Mouse (Mus musculus): ENCODE data around the gene Ankrd28. TPM values are rescaled to one million over a fixed set of nuclear protein-coding genes. Genes with fewer than 3 reads are reported as not detected.

The Ankrd28 gene
- polyA plus RNA-seq, 1 experiment from 2014 or later, result 7.9 TPM

DNA sequence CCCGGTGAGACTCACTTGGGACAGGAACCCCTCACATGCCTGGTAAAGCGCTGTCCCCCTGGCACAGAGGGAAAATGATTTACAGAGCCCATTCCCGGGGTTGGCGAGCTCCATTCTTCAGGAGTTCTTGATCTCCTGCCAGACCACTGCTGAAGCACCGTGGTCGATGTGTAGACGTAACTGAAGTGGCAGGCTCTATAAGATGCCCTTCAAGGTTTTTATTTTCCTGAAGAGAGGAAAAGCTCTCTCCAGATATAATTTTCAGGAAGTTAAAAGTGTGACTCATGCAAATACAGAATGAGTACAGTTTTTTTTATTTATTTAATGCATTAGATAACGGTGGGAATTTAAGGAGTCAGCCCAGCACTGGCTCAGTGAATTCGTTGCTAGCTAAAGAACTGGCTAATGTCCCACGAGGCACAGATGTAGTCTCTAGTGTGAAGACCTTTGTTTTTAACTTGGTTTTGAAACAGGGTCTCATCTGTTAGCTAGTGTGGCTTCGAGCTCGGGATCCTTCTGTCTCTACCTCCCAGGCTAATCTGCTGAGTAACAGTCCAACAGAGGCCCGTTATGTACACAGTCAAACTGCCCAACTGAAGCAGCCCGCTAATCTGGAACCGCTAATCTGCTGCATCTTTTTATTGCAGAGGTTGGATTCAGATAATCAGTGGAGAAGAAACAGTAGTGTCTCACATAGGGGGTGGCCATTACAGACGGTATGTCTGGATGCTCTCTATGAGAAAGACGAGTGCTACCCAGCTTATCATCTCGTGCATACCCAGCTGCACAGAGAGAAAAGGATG, 166.2 kb downstream of the Ankrd28 start:
- Histone ChIP-seq H3K4me2 (no peak overlapping the region), H3K4me3 (ENCODE audit: low read depth, low read length) (no peak overlapping the region), H3K9ac (ENCODE audit: low read depth, low read length) (no peak overlapping the region), H3K4me1 (ENCODE audit: control insufficient read depth, insufficient read depth, low read length) (peaks cover 26% of the 10 kb centered on the region), H3K36me3 (ENCODE audit: control insufficient read depth, insufficient read depth, low read length) (peaks cover 7% of the 10 kb centered on the region; the same call in 1 of the 2 replicates), H3K9me3 (replicated peaks; ENCODE audit: control insufficient read depth, low read length) (no peaks in the 10 kb centered on the region), H3K27me3 (ENCODE audit: control insufficient read depth, insufficient read depth, low read length) (no peaks in the 10 kb centered on the region), H3K27ac (ENCODE audit: low read depth, low read length) (no peak overlapping the region; the same call in 1 of the 2 replicates)
- no peak for ATAC-seq (replicated peaks; ENCODE audit: insufficient number of reproducible peaks, low FRiP score, low TSS enrichment)
- WGBS (ENCODE audit: insufficient replicate concordance), result 66% methylated on average over 18 of the region's 18 CpGs

DNA sequence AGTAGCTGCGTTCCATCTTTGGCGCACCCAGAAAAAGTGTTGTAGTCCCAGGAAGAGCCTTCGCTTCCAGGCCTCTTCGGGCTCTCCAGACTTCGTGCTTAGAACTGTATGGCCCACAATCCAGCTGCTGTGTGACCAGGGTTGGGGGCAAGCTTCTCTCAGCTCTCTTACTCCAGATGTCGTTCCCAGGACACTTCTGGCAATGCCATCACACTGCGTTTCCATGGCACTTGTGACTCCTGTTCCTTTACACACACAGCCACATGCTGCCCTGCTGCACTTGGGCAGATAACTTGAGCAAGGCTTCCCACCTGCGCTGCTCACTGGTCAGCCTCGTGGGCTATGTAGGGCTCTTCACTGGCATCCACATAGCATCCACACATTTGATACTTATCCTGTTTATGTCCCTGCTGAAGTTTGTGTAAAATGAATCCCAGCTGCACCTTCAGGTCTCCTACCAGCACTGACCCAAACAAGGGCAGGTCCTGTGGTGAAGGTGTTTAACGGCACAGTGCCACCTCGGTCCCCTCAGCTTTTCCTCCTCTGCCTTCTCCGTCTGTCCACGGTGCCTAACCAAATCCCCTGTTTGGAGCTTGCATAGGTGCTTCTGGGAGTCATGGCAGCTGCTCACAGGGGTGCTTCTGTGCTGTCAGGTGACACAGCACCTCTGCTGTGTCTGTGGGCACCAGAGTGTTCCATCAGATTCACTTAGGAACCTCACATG, 166.9 kb downstream of the Ankrd28 start:
- no peak overlapping the region for H3K9ac ChIP-seq (ENCODE audit: low read depth, low read length)

DNA sequence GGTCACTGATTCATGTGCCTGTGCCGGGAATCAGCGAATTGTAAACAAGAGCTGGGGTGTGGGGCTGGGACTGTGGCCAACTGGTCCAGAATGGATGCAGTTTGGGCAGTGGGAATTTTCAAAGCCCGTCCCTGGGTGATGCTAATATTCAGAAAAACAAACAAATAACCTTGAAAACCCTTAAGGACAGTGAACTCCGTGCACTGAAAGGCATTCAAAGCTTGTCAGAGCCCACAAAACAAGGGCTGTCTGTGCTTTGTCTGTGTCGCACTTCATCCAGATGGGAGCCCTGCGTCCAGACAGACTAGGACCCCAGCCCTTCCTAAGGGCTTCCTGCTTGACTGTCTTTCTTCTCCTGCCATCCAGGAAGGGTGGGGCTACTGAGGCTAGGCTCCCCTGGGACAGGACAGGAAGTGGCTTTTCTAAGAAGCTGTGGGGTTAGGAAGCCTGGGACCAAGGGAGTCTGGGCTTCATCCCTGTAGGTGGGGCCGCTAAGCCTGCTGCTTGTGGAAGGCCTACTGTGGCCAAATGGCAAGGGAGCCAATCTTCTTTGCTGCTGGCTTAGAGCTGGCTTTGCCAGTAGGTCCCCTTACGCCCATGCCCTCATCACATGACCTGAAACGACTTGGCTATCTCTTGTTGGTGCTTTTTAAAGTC, 167.8 kb downstream of the Ankrd28 start:
- 0 out of 2 replicates have a peak, but pooled peaks have one; percentile 25 for ATAC-seq (replicated peaks; ENCODE audit: insufficient number of reproducible peaks, low FRiP score, low TSS enrichment)
- peak overlapping the region; percentile 33; the same call in 1 of the 2 replicates for H3K4me3 ChIP-seq (ENCODE audit: low read depth, low read length)
- H3K27ac ChIP-seq (ENCODE audit: low read depth, low read length), result peak overlapping the region; percentile 96
- H3K9me3 ChIP-seq (replicated peaks; ENCODE audit: control insufficient read depth, low read length), result no peaks in the 10 kb centered on the region
- H3K9ac ChIP-seq (ENCODE audit: low read depth, low read length), result peak overlapping the region; percentile 74
- H3K27me3 ChIP-seq (ENCODE audit: control insufficient read depth, insufficient read depth, low read length), result no peaks in the 10 kb centered on the region
- H3K4me2 ChIP-seq, result peak overlapping the region; percentile 67
- 29% methylated on average over 9 of the region's 9 CpGs for WGBS (ENCODE audit: insufficient replicate concordance)
- peaks cover 7% of the 10 kb centered on the region; the same call in 1 of the 2 replicates for H3K36me3 ChIP-seq (ENCODE audit: control insufficient read depth, insufficient read depth, low read length)
- peaks cover 31% of the 10 kb centered on the region for H3K4me1 ChIP-seq (ENCODE audit: control insufficient read depth, insufficient read depth, low read length)

More for the DNA sequence above, 166.9 kb downstream of the Ankrd28 start:
- 85% methylated on average over 13 of the region's 13 CpGs for WGBS (ENCODE audit: insufficient replicate concordance)
- H3K27me3 ChIP-seq (ENCODE audit: control insufficient read depth, insufficient read depth, low read length), result no peaks in the 10 kb centered on the region
- peak overlapping the region; percentile 96; the same call in 1 of the 2 replicates for H3K27ac ChIP-seq (ENCODE audit: low read depth, low read length)
- H3K4me1 ChIP-seq (ENCODE audit: control insufficient read depth, insufficient read depth, low read length), result peaks cover 31% of the 10 kb centered on the region
- H3K9me3 ChIP-seq (replicated peaks; ENCODE audit: control insufficient read depth, low read length), result no peaks in the 10 kb centered on the region
- no peak overlapping the region for H3K4me3 ChIP-seq (ENCODE audit: low read depth, low read length)
- H3K36me3 ChIP-seq (ENCODE audit: control insufficient read depth, insufficient read depth, low read length), result peaks cover 7% of the 10 kb centered on the region; the same call in 1 of the 2 replicates
- ATAC-seq (replicated peaks; ENCODE audit: insufficient number of reproducible peaks, low FRiP score, low TSS enrichment), result no peak
- no peak overlapping the region for H3K4me2 ChIP-seq

DNA sequence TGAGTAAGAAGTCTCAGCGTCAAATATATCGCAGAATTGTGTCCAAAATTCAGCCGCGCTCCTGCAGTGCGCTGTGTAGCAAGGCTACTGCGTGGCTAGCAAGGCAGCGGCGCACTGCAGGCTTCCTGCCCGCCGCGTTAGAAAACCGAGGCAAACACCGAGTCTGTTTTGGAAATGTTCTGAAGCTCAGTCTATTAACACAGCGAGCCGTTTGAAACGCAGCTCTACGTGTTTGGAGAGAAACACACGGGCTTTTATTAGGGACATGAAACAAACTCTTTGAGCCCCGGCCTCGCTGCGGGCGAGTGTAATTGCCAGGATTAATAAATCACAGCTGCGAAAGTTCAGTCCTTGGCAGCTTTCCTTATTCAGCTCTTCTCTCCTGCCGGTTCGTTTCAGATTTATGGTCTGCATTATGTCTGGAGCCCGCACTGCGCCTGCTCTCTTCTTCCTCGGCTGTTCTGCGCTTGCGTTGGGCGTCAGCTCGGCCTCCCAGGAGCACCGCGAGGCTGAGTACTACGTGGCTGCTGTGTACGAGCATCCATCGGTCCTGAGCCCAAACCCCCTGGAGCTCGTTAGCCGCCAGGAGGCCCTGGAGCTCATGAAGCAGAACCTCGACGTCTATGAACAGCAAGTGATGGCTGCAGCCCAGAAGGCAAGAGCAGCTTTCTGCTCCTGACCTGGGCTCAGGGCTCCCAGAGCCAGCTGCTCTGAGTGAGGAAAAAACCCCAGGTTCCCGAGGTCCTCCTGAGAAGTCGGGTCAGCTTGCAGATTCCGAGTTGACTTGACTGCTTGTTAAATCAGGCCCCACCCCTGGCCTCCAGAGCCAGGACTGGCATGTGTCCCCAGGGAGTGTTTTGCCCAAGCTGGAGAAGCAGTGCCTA, 168.5 kb downstream of the Ankrd28 start:
- Histone ChIP-seq H3K4me3 (ENCODE audit: low read depth, low read length) (peak overlapping the region; percentile 33), H3K27me3 (ENCODE audit: control insufficient read depth, insufficient read depth, low read length) (no peaks in the 10 kb centered on the region), H3K9me3 (replicated peaks; ENCODE audit: control insufficient read depth, low read length) (no peaks in the 10 kb centered on the region), H3K36me3 (ENCODE audit: control insufficient read depth, insufficient read depth, low read length) (0 out of 2 replicates have a peak, but pooled peaks cover under 1% of the 10 kb centered on the region), H3K4me2 (peak overlapping the region; percentile 67), H3K4me1 (ENCODE audit: control insufficient read depth, insufficient read depth, low read length) (peaks cover 34% of the 10 kb centered on the region), H3K27ac (ENCODE audit: low read depth, low read length) (peak overlapping the region; percentile 96), H3K9ac (ENCODE audit: low read depth, low read length) (peak overlapping the region; percentile 74)
- 7% methylated on average over 44 of the region's 44 CpGs for WGBS (ENCODE audit: insufficient replicate concordance)
- peak; percentile 71 for ATAC-seq (replicated peaks; ENCODE audit: insufficient number of reproducible peaks, low FRiP score, low TSS enrichment)

DNA sequence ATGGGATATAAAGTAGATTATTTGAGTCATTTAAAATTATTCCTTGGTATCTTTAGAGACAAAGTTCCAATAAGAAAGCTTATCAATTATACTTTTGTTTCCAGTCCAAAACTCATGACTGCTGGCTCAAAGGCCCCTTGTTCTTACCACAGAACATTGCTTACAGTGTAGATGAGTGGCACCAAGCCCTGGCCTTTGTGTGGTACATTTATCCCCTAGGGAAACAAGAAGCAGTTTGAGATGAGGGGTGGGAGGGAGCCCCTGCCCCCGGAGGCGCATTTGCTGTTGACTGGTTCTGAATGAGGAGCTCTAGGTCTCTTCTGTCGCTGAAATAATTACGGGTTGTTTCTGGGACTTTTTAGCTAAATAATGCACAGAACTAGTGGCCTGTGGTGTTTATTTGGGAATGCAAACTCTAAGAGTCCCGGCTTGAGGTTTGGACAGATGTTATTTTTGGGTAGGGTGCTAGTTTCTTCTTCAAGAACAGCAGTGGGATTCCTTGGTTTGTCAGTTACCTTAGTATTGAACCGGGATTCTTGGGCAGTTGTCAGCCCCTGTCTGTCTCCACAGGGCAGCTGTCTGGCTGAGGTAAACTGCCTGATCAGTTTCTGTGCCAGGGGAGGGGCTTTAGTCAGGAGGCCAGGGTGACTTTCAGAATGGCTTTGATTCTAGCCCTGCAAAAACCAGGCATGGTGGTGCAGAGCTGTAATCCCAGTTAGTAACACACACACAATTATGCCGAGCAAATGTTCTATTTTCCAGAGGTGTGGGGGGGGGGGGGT, 169.9 kb downstream of the Ankrd28 start:
- H3K4me2 ChIP-seq, result no peak overlapping the region
- H3K4me1 ChIP-seq (ENCODE audit: control insufficient read depth, insufficient read depth, low read length), result peaks cover 34% of the 10 kb centered on the region
- H3K27ac ChIP-seq (ENCODE audit: low read depth, low read length), result peak overlapping the region; percentile 96
- no peaks in the 10 kb centered on the region for H3K36me3 ChIP-seq (ENCODE audit: control insufficient read depth, insufficient read depth, low read length)
- no peak for ATAC-seq (replicated peaks; ENCODE audit: insufficient number of reproducible peaks, low FRiP score, low TSS enrichment)
- H3K9me3 ChIP-seq (replicated peaks; ENCODE audit: control insufficient read depth, low read length), result no peaks in the 10 kb centered on the region
- no peak overlapping the region for H3K9ac ChIP-seq (ENCODE audit: low read depth, low read length)
- no peak overlapping the region for H3K4me3 ChIP-seq (ENCODE audit: low read depth, low read length)
- no peaks in the 10 kb centered on the region for H3K27me3 ChIP-seq (ENCODE audit: control insufficient read depth, insufficient read depth, low read length)
- 67% methylated on average over 7 of the region's 7 CpGs for WGBS (ENCODE audit: insufficient replicate concordance)

DNA sequence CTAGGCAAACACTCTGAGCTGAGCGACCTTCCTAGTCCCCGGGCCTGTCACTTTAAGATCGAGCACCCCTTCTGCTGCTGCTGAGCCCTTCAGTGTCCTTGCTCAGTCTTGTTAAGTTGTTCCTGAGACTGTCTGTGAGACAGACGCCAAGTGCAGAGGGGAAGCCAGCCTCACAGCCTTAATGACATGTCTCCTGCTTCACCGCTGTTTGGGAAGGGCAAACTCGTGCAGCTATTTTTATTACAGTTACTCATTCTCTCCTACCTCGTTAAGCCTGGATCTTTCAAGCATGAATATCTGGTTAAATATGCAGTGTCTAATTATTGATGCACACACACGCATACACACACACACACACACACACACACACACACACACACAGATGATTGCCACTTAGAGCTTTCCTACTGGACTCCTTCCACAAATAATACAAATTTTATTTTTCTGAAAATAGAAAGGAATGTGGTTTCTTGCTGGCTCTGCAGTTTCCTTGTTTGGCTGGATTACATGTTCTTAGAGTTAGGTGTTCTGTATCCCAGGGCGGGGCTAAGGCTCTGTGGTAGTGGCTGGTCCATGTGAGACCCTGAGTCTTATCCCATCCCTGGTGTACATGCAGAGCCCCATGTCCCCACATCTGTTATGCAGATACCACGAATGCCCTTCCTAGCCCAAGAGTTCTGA, 170.8 kb downstream of the Ankrd28 start:
- Histone ChIP-seq H3K4me1 (ENCODE audit: control insufficient read depth, insufficient read depth, low read length) (peaks cover 34% of the 10 kb centered on the region), H3K27ac (ENCODE audit: low read depth, low read length) (peak overlapping the region; percentile 96), H3K9ac (ENCODE audit: low read depth, low read length) (peak overlapping the region; percentile 50), H3K4me3 (ENCODE audit: low read depth, low read length) (no peak overlapping the region), H3K27me3 (ENCODE audit: control insufficient read depth, insufficient read depth, low read length) (no peaks in the 10 kb centered on the region), H3K9me3 (replicated peaks; ENCODE audit: control insufficient read depth, low read length) (no peaks in the 10 kb centered on the region), H3K36me3 (ENCODE audit: control insufficient read depth, insufficient read depth, low read length) (no peaks in the 10 kb centered on the region), H3K4me2 (no peak overlapping the region)
- no peak for ATAC-seq (replicated peaks; ENCODE audit: insufficient number of reproducible peaks, low FRiP score, low TSS enrichment)
- 43% methylated on average over 10 of the region's 10 CpGs for WGBS (ENCODE audit: insufficient replicate concordance)

DNA sequence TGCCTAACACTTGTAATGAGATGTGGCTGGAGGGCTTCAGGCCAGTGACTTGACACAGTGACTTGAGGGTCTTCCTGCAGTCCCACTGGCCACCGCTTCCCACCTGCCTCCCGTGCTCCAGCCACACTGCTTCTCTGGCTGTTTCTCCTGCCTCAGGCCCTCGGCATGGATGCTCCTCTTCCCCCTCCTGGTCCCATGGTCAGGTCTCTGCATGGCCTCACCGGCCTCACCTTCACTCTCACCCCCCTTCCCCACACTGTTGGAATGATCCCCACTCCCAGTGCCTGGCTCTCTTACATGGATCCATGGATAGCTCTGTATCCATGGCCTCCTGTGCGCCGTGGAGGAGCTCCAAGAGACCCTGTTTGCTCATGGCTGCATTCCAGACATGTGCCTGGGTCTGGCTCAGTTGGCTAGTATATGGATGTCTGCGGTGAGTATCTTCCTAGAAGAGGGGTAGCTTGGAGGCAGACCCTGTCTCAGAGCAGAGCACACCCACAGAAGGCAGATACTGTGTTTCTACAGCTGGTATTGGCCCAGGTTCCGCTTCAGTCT, 172.2 kb downstream of the Ankrd28 start:
- H3K27me3 ChIP-seq (ENCODE audit: control insufficient read depth, insufficient read depth, low read length), result no peaks in the 10 kb centered on the region
- 90% methylated on average over 8 of the region's 8 CpGs for WGBS (ENCODE audit: insufficient replicate concordance)
- no peaks in the 10 kb centered on the region for H3K36me3 ChIP-seq (ENCODE audit: control insufficient read depth, insufficient read depth, low read length)
- H3K4me3 ChIP-seq (ENCODE audit: low read depth, low read length), result no peak overlapping the region
- no peaks in the 10 kb centered on the region for H3K9me3 ChIP-seq (replicated peaks; ENCODE audit: control insufficient read depth, low read length)
- no peak overlapping the region for H3K4me2 ChIP-seq
- no peak overlapping the region for H3K9ac ChIP-seq (ENCODE audit: low read depth, low read length)
- H3K27ac ChIP-seq (ENCODE audit: low read depth, low read length), result no peak overlapping the region
- ATAC-seq (replicated peaks; ENCODE audit: insufficient number of reproducible peaks, low FRiP score, low TSS enrichment), result no peak
- H3K4me1 ChIP-seq (ENCODE audit: control insufficient read depth, insufficient read depth, low read length), result peaks cover 31% of the 10 kb centered on the region
